Mouse (Mus musculus): Measurements from ENCODE around the gene Cdh3. TPM values are rescaled to one million over a fixed set of nuclear protein-coding genes. Genes with fewer than 3 reads are reported as not detected.
"Not testable (repeated sequence)": the region's sequence is repeated elsewhere in the genome, so short reads cannot be mapped to it uniquely, and the experiment has no call there.

Cdh3 gene
- polyA plus RNA-seq, 1 experiment from 2014 or later: 8.5 TPM

GRCm38 (mm10) chr8:106574283-106574682, 63.6 kb downstream of the Cdh3 start:
- no peak overlapping the region for H3K9ac ChIP-seq (replicated peaks)
- no peak overlapping the region for H3K4me2 ChIP-seq
- H3K9me3 ChIP-seq (replicated peaks): no peaks in the 10 kb centered on the region
- 0 out of 2 replicates have a peak, but pooled peaks cover 3% of the 10 kb centered on the region for H3K4me1 ChIP-seq
- H3K27ac ChIP-seq (replicated peaks): no peak overlapping the region
- WGBS: 87% methylated on average over 4 of the region's 4 CpGs
- no peak for ATAC-seq (ENCODE audit: low FRiP score)
- no peaks in the 10 kb centered on the region for H3K36me3 ChIP-seq
- no peaks in the 10 kb centered on the region for H3K27me3 ChIP-seq (replicated peaks)
- H3K4me3 ChIP-seq (replicated peaks): no peak overlapping the region

GRCm38 (mm10) chr8:106576849-106577555, 66.3 kb downstream of the Cdh3 start:
- Histone ChIP-seq H3K27me3 (replicated peaks) (no peaks in the 10 kb centered on the region), H3K9ac (replicated peaks) (no peak overlapping the region), H3K4me3 (replicated peaks) (no peak overlapping the region), H3K9me3 (replicated peaks) (no peaks in the 10 kb centered on the region), H3K36me3 (no peaks in the 10 kb centered on the region), H3K27ac (replicated peaks) (no peak overlapping the region), H3K4me1 (0 out of 2 replicates have a peak, but pooled peaks cover 3% of the 10 kb centered on the region), H3K4me2 (no peak overlapping the region)
- ATAC-seq (ENCODE audit: low FRiP score): no peak
- WGBS: 49% methylated on average over 6 of the region's 6 CpGs

- H3K4me3 ChIP-seq (replicated peaks): no peak overlapping the region
- 71% methylated on average over 2 of the region's 2 CpGs for WGBS
- no peak for ATAC-seq (ENCODE audit: low FRiP score)
- H3K27me3 ChIP-seq (replicated peaks): no peaks in the 10 kb centered on the region
- H3K4me2 ChIP-seq: no peak overlapping the region
- no peaks in the 10 kb centered on the region for H3K36me3 ChIP-seq
- H3K4me1 ChIP-seq: 0 out of 2 replicates have a peak, but pooled peaks cover 3% of the 10 kb centered on the region
- H3K9ac ChIP-seq (replicated peaks): no peak overlapping the region
- H3K9me3 ChIP-seq (replicated peaks): no peaks in the 10 kb centered on the region
- H3K27ac ChIP-seq (replicated peaks): no peak overlapping the region
Observed at GRCm38 (mm10) chr8:106579510-106579909, 68.8 kb downstream of the Cdh3 start.

- Histone ChIP-seq H3K4me2 (no peak overlapping the region), H3K9me3 (replicated peaks) (no peaks in the 10 kb centered on the region), H3K27me3 (replicated peaks) (no peaks in the 10 kb centered on the region), H3K4me3 (replicated peaks) (no peak overlapping the region), H3K27ac (replicated peaks) (no peak overlapping the region), H3K36me3 (no peaks in the 10 kb centered on the region), H3K9ac (replicated peaks) (no peak overlapping the region), H3K4me1 (0 out of 2 replicates have a peak, but pooled peaks cover 3% of the 10 kb centered on the region)
- no peak for ATAC-seq (ENCODE audit: low FRiP score)
- 70% methylated on average over 6 of the region's 6 CpGs for WGBS
Observed at GRCm38 (mm10) chr8:106581344-106582088, 70.8 kb downstream of the Cdh3 start.

- H3K4me3 ChIP-seq (replicated peaks): no peak overlapping the region
- H3K4me2 ChIP-seq: no peak overlapping the region
- ATAC-seq (ENCODE audit: low FRiP score): no peak
- WGBS: 64% methylated on average over 11 of the region's 11 CpGs
- no peaks in the 10 kb centered on the region for H3K36me3 ChIP-seq
- no peaks in the 10 kb centered on the region for H3K4me1 ChIP-seq
- H3K9ac ChIP-seq (replicated peaks): no peak overlapping the region
- no peaks in the 10 kb centered on the region for H3K9me3 ChIP-seq (replicated peaks)
- no peak overlapping the region for H3K27ac ChIP-seq (replicated peaks)
- no peaks in the 10 kb centered on the region for H3K27me3 ChIP-seq (replicated peaks)
Observed at GRCm38 (mm10) chr8:106584942-106585670, 74.4 kb downstream of the Cdh3 start.

- no peak for ATAC-seq (ENCODE audit: low FRiP score)
Observed at GRCm38 (mm10) chr8:106585671-106586037, 75.0 kb downstream of the Cdh3 start.

GRCm38 (mm10) chr8:106586896-106587295, 76.2 kb downstream of the Cdh3 start:
- H3K4me3 ChIP-seq (replicated peaks): no peak overlapping the region
- no peak overlapping the region for H3K4me2 ChIP-seq
- 90% methylated on average over 8 of the region's 8 CpGs for WGBS
- no peaks in the 10 kb centered on the region for H3K36me3 ChIP-seq
- no peaks in the 10 kb centered on the region for H3K9me3 ChIP-seq (replicated peaks)
- no peak overlapping the region for H3K9ac ChIP-seq (replicated peaks)
- no peaks in the 10 kb centered on the region for H3K4me1 ChIP-seq
- no peaks in the 10 kb centered on the region for H3K27me3 ChIP-seq (replicated peaks)
- H3K27ac ChIP-seq (replicated peaks): no peak overlapping the region
- no peak for ATAC-seq (ENCODE audit: low FRiP score)

More at GRCm38 (mm10) chr8:106585671-106586037, 75.0 kb downstream of the Cdh3 start:
- Histone ChIP-seq H3K4me2 (no peak overlapping the region), H3K27ac (replicated peaks) (no peak overlapping the region), H3K36me3 (no peaks in the 10 kb centered on the region), H3K9ac (replicated peaks) (no peak overlapping the region), H3K4me1 (no peaks in the 10 kb centered on the region), H3K9me3 (replicated peaks) (no peaks in the 10 kb centered on the region), H3K4me3 (replicated peaks) (no peak overlapping the region), H3K27me3 (replicated peaks) (no peaks in the 10 kb centered on the region)
- 87% methylated on average over 3 of the region's 3 CpGs for WGBS

GRCm38 (mm10) chr8:106588443-106589431, 78.0 kb downstream of the Cdh3 start:
- Histone ChIP-seq H3K27me3 (replicated peaks) (no peaks in the 10 kb centered on the region), H3K9me3 (replicated peaks) (no peaks in the 10 kb centered on the region), H3K4me1 (no peaks in the 10 kb centered on the region), H3K4me2 (no peak overlapping the region), H3K4me3 (replicated peaks) (no peak overlapping the region), H3K36me3 (no peaks in the 10 kb centered on the region), H3K27ac (replicated peaks) (no peak overlapping the region), H3K9ac (replicated peaks) (no peak overlapping the region)
- 74% methylated on average over 3 of the region's 3 CpGs for WGBS
- no peak for ATAC-seq (ENCODE audit: low FRiP score)

GRCm38 (mm10) chr8:106592458-106592857, 81.8 kb downstream of the Cdh3 start:
- Histone ChIP-seq H3K4me3 (replicated peaks) (no peak overlapping the region), H3K4me1 (no peaks in the 10 kb centered on the region), H3K36me3 (no peaks in the 10 kb centered on the region), H3K4me2 (no peak overlapping the region), H3K27me3 (replicated peaks) (no peaks in the 10 kb centered on the region), H3K27ac (replicated peaks) (no peak overlapping the region), H3K9me3 (replicated peaks) (no peaks in the 10 kb centered on the region), H3K9ac (replicated peaks) (no peak overlapping the region)
- no peak for ATAC-seq (ENCODE audit: low FRiP score)
- WGBS: 74% methylated on average over 3 of the region's 3 CpGs

GRCm38 (mm10) chr8:106595623-106596022, 84.9 kb downstream of the Cdh3 start:
- not testable (repeated sequence) for H3K27me3 ChIP-seq (replicated peaks); H3K9ac ChIP-seq (replicated peaks); H3K9me3 ChIP-seq (replicated peaks); H3K4me2 ChIP-seq; H3K27ac ChIP-seq (replicated peaks); ATAC-seq (ENCODE audit: low FRiP score); H3K4me1 ChIP-seq; H3K36me3 ChIP-seq; H3K4me3 ChIP-seq (replicated peaks)
- 96% methylated on average over 3 of the region's 3 CpGs for WGBS

- H3K9me3 ChIP-seq (replicated peaks): no peaks in the 10 kb centered on the region
- H3K9ac ChIP-seq (replicated peaks): no peak overlapping the region
- no peak overlapping the region for H3K4me3 ChIP-seq (replicated peaks)
- no peak overlapping the region for H3K27ac ChIP-seq (replicated peaks)
- H3K4me1 ChIP-seq: no peaks in the 10 kb centered on the region
- no peaks in the 10 kb centered on the region for H3K36me3 ChIP-seq
- peaks cover 8% of the 10 kb centered on the region for H3K27me3 ChIP-seq (replicated peaks)
- no peak overlapping the region for H3K4me2 ChIP-seq
- WGBS: 96% methylated on average over 5 of the region's 5 CpGs
- no peak for ATAC-seq (ENCODE audit: low FRiP score)
Observed at GRCm38 (mm10) chr8:106597067-106597466, 86.4 kb downstream of the Cdh3 start.

All from neural tube, embryonic 15.5 days (tissue).